Mouse (Mus musculus) embryonic facial prominence, embryonic 10.5 days (tissue): ENCODE data around the gene Adam1b. TPM values are rescaled to one million over a fixed set of nuclear protein-coding genes. Genes with fewer than 3 reads are reported as not detected.

Experiments used
- DNase-seq: peaks from one replicate; pipeline ENCODE4 v3.0.0-alpha.2; 2017; ENCODE audit warnings: low spot score
- H3K27ac ChIP-seq: fragments of 300-500 bp; sonication (generic); replicated peaks from 2 replicates; pipeline ENCODE4 v1.5.1; 2016; ENCODE audit warnings: mild to moderate bottlenecking
- H3K27me3 ChIP-seq: fragments of 300-500 bp; sonication (generic); replicated peaks from 2 replicates; pipeline ENCODE4 v1.6.1; 2016; ENCODE audit warnings: low read depth, mild to moderate bottlenecking; ENCODE audit not compliant: poor library complexity, severe bottlenecking
- H3K36me3 ChIP-seq: fragments of 300-500 bp; sonication (generic); replicated peaks from 2 replicates; pipeline ENCODE4 v1.6.1; 2016; ENCODE audit warnings: mild to moderate bottlenecking, moderate library complexity
- H3K4me1 ChIP-seq: fragments of 300-500 bp; sonication (generic); 2 replicates; pipeline ENCODE4 v1.6.1; 2016
- H3K4me3 ChIP-seq: fragments of 300-500 bp; sonication (generic); 2 replicates; pipeline ENCODE4 v1.5.1; 2016; ENCODE audit warnings: mild to moderate bottlenecking, moderate library complexity
- H3K9me3 ChIP-seq: fragments of 300-500 bp; sonication (generic); 2 replicates; pipeline ENCODE4 v1.6.1; 2016; ENCODE audit warnings: mild to moderate bottlenecking
- WGBS: fragments of 180-500 bp; shearing (Covaris S2); methylation state at CpG from one replicate; pipeline ENCODE4 v1.1.7; 2016; 5-methylcytosine and 5-hydroxymethylcytosine counted together
- polyA plus RNA-seq: library from polyadenylated mRNA; unstranded; fragments of >200 nt; fragmentation: Nextera tagmentation; extraction: Ambion mirVana; gene quantifications from 2 replicates; pipeline ENCODE4 v1.2.1, GENCODE M21; 2016

Adam1b gene
- not detected in 2 replicates for polyA plus RNA-seq

DNA sequence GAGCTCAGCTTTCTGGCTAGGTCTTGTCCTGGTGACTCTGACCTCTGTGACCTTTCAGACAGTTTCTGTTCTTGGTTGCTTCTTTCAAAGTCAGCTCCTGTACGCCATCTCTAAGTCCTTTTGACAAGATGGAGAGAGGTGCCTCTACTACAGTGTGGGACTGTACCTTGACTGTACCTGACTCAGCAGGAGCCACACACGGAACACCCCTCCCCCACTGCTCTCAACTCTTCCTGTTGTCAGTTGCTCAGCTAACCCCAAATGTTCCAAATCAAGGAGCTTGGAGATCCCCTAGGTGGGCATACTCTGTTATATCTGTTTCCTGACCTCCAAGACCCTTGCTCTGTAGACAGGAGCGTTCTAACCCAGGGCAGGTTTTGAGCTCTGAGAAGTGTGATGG is at the start of gene Adam1b:
TSS of gene Adam1b (minus strand) at position 205 of the 400 bp plus-strand sequence.
- DNase-seq: no peak
- Histone ChIP-seq H3K36me3 (no peaks in the 10 kb centered on the region), H3K27me3 (no peaks in the 10 kb centered on the region), H3K27ac (no peak within 1 kb of the TSS), H3K4me3 (no peak within 1 kb of the TSS), H3K4me1 (0 out of 2 replicates have a peak, but pooled peaks cover 3% of the 10 kb centered on the region), H3K9me3 (no peaks in the 10 kb centered on the region)
- WGBS: 82% methylated on average over 3 of the region's 3 CpGs

DNA sequence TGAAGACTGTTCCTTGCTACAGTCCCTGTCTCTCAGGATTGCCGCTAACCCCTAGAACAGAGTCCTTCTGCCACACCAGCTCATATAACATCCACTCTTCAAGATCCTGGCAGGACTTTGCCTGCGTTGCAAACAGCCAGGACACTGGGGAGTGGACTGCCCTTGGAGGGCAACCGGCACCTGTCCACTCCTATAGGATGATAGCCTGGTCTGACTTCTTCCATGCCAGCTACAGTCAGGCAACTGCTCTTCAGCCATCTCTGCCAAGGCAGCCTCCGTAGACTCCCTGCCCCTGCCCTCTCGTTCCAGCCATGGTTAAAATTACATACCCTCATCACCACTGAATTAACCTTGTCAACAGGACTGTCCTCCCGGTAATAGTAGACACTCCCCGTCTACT is 46.0 kb upstream of the Adam1b start:
- Histone ChIP-seq H3K27ac (no peak overlapping the region), H3K36me3 (no peaks in the 10 kb centered on the region), H3K4me1 (peaks cover 13% of the 10 kb centered on the region), H3K27me3 (no peaks in the 10 kb centered on the region), H3K9me3 (no peaks in the 10 kb centered on the region), H3K4me3 (no peak overlapping the region)
- no peak for DNase-seq
- 83% methylated on average over 7 of the region's 7 CpGs for WGBS

DNA sequence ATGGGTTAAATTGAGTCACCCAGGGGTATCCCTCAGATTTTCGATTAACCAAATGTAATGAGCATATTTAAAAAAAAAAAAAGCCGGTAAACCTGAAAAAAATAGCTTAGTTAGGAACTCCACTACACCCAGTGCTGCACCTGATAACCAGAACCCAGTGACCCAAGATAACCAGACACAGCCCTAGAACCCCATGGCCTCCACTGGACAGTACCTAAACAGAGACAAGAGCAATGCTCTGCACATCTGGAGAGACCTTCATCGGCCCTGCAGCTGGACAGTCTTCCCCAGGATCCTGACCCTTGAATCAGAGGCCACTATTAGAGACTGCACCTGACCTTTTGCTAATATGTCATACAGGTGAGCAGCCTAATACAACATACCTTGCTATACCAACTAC is 43.8 kb upstream of the Adam1b start:
- no peaks in the 10 kb centered on the region for H3K27me3 ChIP-seq
- no peaks in the 10 kb centered on the region for H3K9me3 ChIP-seq
- 93% methylated on average over 3 of the region's 3 CpGs for WGBS
- peaks cover 28% of the 10 kb centered on the region for H3K4me1 ChIP-seq
- no peak overlapping the region for H3K4me3 ChIP-seq
- no peak overlapping the region for H3K27ac ChIP-seq
- no peaks in the 10 kb centered on the region for H3K36me3 ChIP-seq
- DNase-seq: no peak

- Histone ChIP-seq H3K4me3 (peak overlapping the region; percentile 92), H3K4me1 (peaks cover 28% of the 10 kb centered on the region), H3K27ac (peak overlapping the region; percentile 99), H3K9me3 (no peaks in the 10 kb centered on the region), H3K27me3 (no peaks in the 10 kb centered on the region), H3K36me3 (no peaks in the 10 kb centered on the region)
- DNase-seq: peak; percentile 59
- whole genome bisulfite sequencing: 46% methylated on average over 6 of the region's 6 CpGs
Measured at GRCm38 (mm10) chr5:121546530-121546895, 43.3 kb upstream of the Adam1b start.

DNA sequence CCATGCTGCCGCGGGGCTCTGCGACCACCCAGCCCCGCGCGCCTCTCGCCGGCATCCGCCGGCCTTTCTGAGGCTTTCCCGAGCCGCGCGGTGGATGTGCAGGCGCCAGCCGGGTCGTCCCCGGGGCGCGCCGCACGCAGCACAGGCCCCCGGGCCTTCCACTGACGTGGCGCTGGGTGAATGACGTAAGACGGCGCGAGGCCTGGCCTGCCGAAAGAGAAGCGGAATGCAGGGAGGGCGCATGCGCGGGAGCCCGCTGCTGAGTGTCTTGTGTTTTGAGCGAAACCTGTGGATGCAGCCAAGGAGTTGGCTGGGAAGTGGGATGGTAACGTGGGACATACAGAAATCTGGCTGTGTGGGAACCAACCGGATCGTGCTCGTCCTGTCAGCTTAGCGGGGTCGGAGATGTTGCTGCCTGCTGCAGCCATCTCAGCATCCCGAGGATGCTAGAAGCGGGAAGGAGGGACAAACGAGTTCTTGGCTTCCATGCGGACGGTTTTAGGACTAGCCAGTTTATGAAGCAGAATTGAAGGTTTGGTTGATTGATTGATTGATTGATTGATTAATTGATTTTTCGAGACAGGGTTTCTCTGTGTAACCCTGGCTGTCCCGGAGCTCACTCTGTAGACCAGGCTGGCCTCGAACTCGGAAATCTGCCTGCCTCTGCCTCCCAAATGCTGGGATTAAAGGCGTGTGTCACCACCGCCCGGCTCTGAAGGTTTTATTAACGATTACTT is 42.7 kb upstream of the Adam1b start, which contains the start of gene Mapkapk5:
TSS of gene Mapkapk5 (minus strand) at position 113 of the 737 bp plus-strand sequence.
- Histone ChIP-seq H3K27me3 (no peaks in the 10 kb centered on the region), H3K4me3 (peak within 1 kb of the TSS; percentile 92), H3K27ac (peak within 1 kb of the TSS; percentile 99), H3K36me3 (0 out of 2 replicates have a peak, but pooled peaks cover 1% of the 10 kb centered on the region), H3K9me3 (no peaks in the 10 kb centered on the region), H3K4me1 (peaks cover 28% of the 10 kb centered on the region)
- peak; percentile 98 for DNase-seq
- WGBS: 2% methylated on average over 55 of the region's 55 CpGs

GRCm38 (mm10) chr5:121544910-121545792 is 41.9 kb upstream of the Adam1b start, which contains the start of the genes Adam1a and Gm42878:
Gene Adam1a (minus strand): TSS chr5:121545482.
Gene Gm42878 (minus strand): TSS chr5:121545482.
- no peaks in the 10 kb centered on the region for H3K27me3 ChIP-seq
- WGBS: 3% methylated on average over 96 of the region's 97 CpGs
- H3K4me1 ChIP-seq: peaks cover 28% of the 10 kb centered on the region
- H3K36me3 ChIP-seq: peaks cover 6% of the 10 kb centered on the region; the same call in 1 of the 2 replicates
- peak within 1 kb of the TSS; percentile 99 for H3K27ac ChIP-seq
- peak; percentile 61 for DNase-seq
- H3K9me3 ChIP-seq: no peaks in the 10 kb centered on the region
- H3K4me3 ChIP-seq: peak within 1 kb of the TSS; percentile 92

DNA sequence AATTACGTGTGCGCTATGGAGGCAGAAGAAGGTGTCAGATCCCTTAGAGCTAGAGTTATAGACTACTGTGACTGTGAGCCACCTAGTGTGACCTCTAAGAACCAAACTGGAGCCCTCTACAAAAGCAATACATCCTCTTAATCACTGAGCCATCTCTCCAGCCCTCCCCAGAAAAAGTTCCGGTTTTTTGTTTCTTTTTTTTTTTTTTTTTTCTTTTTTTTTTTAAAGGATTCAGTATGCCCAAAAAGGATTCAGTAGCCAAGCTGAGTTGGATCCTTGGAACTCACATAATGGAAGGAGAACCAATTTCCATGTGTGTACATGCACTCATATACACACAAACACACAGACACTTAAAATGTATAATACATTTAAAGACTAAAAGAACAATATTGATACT is 40.1 kb upstream of the Adam1b start:
- 81% methylated on average over 3 of the region's 3 CpGs for WGBS
- Histone ChIP-seq H3K4me3 (no peak overlapping the region), H3K27ac (no peak overlapping the region), H3K4me1 (peaks cover 28% of the 10 kb centered on the region), H3K27me3 (no peaks in the 10 kb centered on the region), H3K9me3 (no peaks in the 10 kb centered on the region), H3K36me3 (peaks cover 23% of the 10 kb centered on the region)
- no peak for DNase-seq

DNA sequence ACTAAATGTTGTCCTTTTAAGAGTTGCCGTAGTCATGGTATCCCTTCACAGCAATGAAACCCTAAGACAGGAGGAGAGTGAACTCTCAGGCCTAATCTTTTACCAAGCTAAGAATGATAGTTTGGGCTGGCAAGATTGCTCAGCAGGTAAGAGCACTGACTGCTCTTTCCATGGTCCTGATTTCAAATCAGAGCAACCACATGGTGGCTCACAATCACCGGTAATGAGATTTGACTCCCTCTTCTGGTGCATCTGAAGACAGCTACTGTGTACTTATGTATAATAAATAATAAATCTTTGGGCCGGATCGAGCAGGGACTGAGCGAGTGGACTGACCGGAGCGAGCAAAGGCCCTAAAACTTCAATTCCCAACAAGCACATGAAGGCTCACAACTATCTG is 38.0 kb upstream of the Adam1b start:
- WGBS: 91% methylated on average over 7 of the region's 7 CpGs
- H3K4me1 ChIP-seq: peaks cover 22% of the 10 kb centered on the region
- no peak overlapping the region for H3K4me3 ChIP-seq
- H3K9me3 ChIP-seq: no peaks in the 10 kb centered on the region
- H3K27me3 ChIP-seq: no peaks in the 10 kb centered on the region
- DNase-seq: no peak
- peaks cover 45% of the 10 kb centered on the region for H3K36me3 ChIP-seq
- no peak overlapping the region for H3K27ac ChIP-seq

DNA sequence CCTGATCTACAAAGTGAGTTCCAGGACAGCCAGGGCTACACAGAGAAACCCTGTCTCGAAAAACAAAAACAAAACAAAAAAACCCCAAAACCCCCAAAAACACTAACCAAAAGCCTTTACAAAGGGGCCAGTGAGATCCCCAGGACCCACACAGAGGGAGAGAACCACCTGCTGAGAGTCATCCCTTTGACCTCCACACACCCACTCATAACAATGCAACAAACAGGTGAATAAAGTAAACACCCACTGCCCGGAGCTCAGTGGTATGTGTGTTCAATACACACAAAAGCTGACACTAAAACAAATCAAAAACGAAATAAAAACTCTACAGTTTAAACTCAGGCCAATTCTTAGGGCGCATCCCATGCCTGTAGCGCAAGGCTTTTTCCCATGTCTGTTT is 36.8 kb upstream of the Adam1b start:
- Histone ChIP-seq H3K9me3 (no peaks in the 10 kb centered on the region), H3K4me3 (no peak overlapping the region), H3K27ac (no peak overlapping the region), H3K36me3 (peaks cover 56% of the 10 kb centered on the region), H3K27me3 (no peaks in the 10 kb centered on the region), H3K4me1 (peaks cover 22% of the 10 kb centered on the region)
- 92% methylated on average over 5 of the region's 5 CpGs for WGBS
- DNase-seq: no peak

GRCm38 (mm10) chr5:121537588-121537987 is 34.4 kb upstream of the Adam1b start:
- WGBS: 83% methylated on average over 2 of the region's 2 CpGs
- Histone ChIP-seq H3K4me1 (peaks cover 5% of the 10 kb centered on the region; the same call in 1 of the 2 replicates), H3K27me3 (no peaks in the 10 kb centered on the region), H3K4me3 (no peak overlapping the region), H3K27ac (no peak overlapping the region), H3K36me3 (peaks cover 79% of the 10 kb centered on the region), H3K9me3 (no peaks in the 10 kb centered on the region)
- no peak for DNase-seq

DNA sequence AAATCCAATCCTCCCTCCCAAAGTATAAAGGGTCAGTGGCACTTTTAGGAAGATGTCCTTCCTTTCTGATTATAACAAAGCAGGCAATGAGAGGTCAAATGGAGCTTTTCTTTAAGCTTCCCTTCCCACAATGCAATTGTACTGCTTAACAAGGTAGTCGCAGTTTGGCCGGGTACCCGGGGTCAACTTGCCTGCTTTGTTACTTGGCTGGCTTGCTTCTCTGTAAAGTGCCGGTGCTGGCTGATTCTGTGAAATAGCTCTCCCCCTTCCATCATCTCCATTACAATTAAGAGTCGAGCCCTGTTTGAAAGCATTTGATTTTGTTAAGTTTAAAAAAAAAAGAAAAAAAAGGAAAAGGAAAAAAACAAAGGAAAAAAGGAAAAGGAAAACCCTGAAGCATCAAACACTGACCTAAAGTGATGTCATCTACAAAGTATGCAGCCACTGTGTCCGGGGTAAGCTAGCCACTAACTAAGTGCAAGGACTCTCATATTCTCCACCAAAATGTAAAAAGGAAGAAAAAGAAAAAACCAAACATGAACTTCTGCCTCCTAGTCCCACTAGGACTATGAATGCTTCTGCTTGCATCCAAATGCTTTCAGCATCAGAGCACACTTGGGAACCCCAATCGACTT is 33.8 kb upstream of the Adam1b start:
- no peak overlapping the region for H3K27ac ChIP-seq
- WGBS: 82% methylated on average over 7 of the region's 7 CpGs

GRCm38 (mm10) chr5:121535116-121535515 is 31.9 kb upstream of the Adam1b start:
- DNase-seq: no peak
- no peaks in the 10 kb centered on the region for H3K4me1 ChIP-seq
- WGBS: 91% methylated on average over 3 of the region's 3 CpGs
- H3K9me3 ChIP-seq: no peaks in the 10 kb centered on the region
- no peak overlapping the region for H3K4me3 ChIP-seq
- no peak overlapping the region for H3K27ac ChIP-seq
- peaks cover 97% of the 10 kb centered on the region for H3K36me3 ChIP-seq
- no peaks in the 10 kb centered on the region for H3K27me3 ChIP-seq

More for the DNA sequence above, 33.8 kb upstream of the Adam1b start:
- no peaks in the 10 kb centered on the region for H3K4me1 ChIP-seq
- H3K27me3 ChIP-seq: no peaks in the 10 kb centered on the region
- no peak overlapping the region for H3K4me3 ChIP-seq
- DNase-seq: no peak
- H3K36me3 ChIP-seq: peaks cover 85% of the 10 kb centered on the region
- H3K9me3 ChIP-seq: no peaks in the 10 kb centered on the region
